Mouse (Mus musculus) forebrain, embryonic 12.5 days (tissue): ENCODE measurements around the gene Lhx5. TPM values are rescaled to one million over a fixed set of nuclear protein-coding genes. Genes with fewer than 3 reads are reported as not detected.

Source experiments
- polyA plus RNA-seq: library from polyadenylated mRNA; unstranded; fragments of >200 nt; fragmentation: Nextera tagmentation; extraction: Ambion mirVana; gene quantifications from 2 replicates; pipeline ENCODE4 v1.2.1, GENCODE M21; 2016

Lhx5 gene
- polyA plus RNA-seq, 1 experiment from 2014 or later: 26.6 TPM

Other genes starting within 250 kb of the Lhx5 start
- gene Sdsl, start 41.1 kb downstream of the Lhx5 start, polyA plus RNA-seq: 4.5 and 5.1 TPM in 2 replicates
- gene Sds, start 44.8 kb downstream of the Lhx5 start, polyA plus RNA-seq: not detected in 2 replicates
- 25.9 and 26.6 TPM in 2 replicates for gene Plbd2, start 71.9 kb downstream of the Lhx5 start, polyA plus RNA-seq
- gene Slc8b1, start 79.5 kb downstream of the Lhx5 start, polyA plus RNA-seq: 2.3 and 2.8 TPM in 2 replicates
- gene Tpcn1, start 157.0 kb downstream of the Lhx5 start, polyA plus RNA-seq: 11.8 and 15.1 TPM in 2 replicates
- 1.3 and 1.4 TPM in 2 replicates for gene Iqcd, start 157.3 kb downstream of the Lhx5 start, polyA plus RNA-seq
- gene Rita1, start 180.9 kb downstream of the Lhx5 start, polyA plus RNA-seq: 13.6 and 16.6 TPM in 2 replicates
- 50.7 and 52.6 TPM in 2 replicates for gene Ddx54, start 181.0 kb downstream of the Lhx5 start, polyA plus RNA-seq
- gene Cfap73, start 202.5 kb downstream of the Lhx5 start, polyA plus RNA-seq: 0.28 TPM in 1 of 2 replicates, not detected in the other
- gene Rasal1, start 217.1 kb downstream of the Lhx5 start, polyA plus RNA-seq: 0.17 and 0.20 TPM in 2 replicates